Mouse (Mus musculus): Measurements from ENCODE around the gene Slc6a4. TPM values are rescaled to one million over a fixed set of nuclear protein-coding genes. Genes with fewer than 3 reads are reported as not detected.

The Slc6a4 gene
- total and polyA plus RNA-seq, 3 experiments = not detected

DNA sequence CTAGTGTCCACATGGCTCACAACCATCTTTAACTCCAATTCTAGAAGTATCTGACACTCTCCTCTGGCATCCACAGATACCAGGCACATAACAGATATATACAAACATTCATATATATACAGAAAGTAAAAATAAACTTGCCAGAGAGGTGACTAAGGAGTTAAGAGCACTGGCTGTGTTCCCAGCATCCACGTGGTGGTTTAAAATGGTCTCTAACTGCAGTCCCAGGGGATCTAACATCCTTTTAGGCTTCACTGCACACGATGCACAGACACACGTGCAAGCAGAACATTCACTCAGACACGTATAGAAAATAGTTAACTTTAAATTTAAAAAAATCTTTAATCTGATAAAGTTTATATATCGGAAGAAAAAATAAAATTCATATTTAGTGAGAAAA lies 63.5 kb downstream of the Slc6a4 start:
- H3K9me3 ChIP-seq (replicated peaks; ENCODE audit: insufficient read depth, low read length) = no peaks in the 10 kb centered on the region
- H3K79me2 ChIP-seq (ENCODE audit: control insufficient read depth, insufficient read depth, low read length, poor library complexity) = peaks cover 25% of the 10 kb centered on the region
- H3K27me3 ChIP-seq (ENCODE audit: control insufficient read depth in 1 of 2, insufficient read depth in 2 of 2, low read length in 2 of 2) = no peaks in the 10 kb centered on the region
- H3K36me3 ChIP-seq (ENCODE audit: control insufficient read depth in 1 of 2, insufficient read depth in 2 of 2, low read length in 2 of 2) = peaks cover 4 to 23% of the 10 kb centered on the region in 2 experiments; a peak in 3 of 4 replicates
- TF ChIP-seq HCFC1 (IDR thresholded peaks at IDR 0.05; ENCODE audit: low read depth, low read length) = no peak
- DNase-seq (ENCODE audit: low read depth, low spot score) = no peak
- peaks cover 3 to 7% of the 10 kb centered on the region in 2 experiments; a peak in 2 of 4 replicates for H3K4me1 ChIP-seq (ENCODE audit: control insufficient read depth in 1 of 2, insufficient read depth in 2 of 2, low read length in 2 of 2)
- no peak overlapping the region for H3K4me3 ChIP-seq (ENCODE audit: control insufficient read depth in 1 of 2, insufficient read depth in 1 of 2, low read depth in 2 of 2, low read length in 2 of 2)
- no peak overlapping the region for H3K27ac ChIP-seq (ENCODE audit: control insufficient read depth, low read depth, low read length)
- no peak overlapping the region for H3K9ac ChIP-seq (ENCODE audit: control insufficient read depth, low read depth, low read length, poor library complexity, severe bottlenecking)

DNA sequence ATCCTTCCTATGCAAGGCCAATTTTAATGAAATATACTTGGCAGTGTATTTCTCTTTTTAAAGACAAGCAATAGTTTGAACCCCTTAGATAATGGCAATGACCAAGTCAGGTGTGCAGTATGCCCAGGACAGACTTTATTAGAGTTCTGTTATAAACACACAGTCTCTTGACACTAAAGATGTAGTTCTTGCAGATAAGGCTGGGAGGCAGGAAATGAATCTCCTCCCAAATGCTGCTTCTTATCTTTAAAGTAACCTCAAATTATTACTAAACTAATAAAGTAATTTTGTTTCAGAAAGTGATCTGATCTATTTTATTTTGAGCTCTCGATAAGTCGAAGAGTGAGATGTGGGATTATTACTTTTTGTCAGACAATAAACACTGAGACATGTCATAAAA lies 65.0 kb downstream of the Slc6a4 start:
- Histone ChIP-seq H3K9ac (ENCODE audit: control insufficient read depth, low read depth, low read length, poor library complexity, severe bottlenecking) (no peak overlapping the region), H3K36me3 (ENCODE audit: control insufficient read depth in 1 of 2, insufficient read depth in 2 of 2, low read length in 2 of 2) (peaks cover 4 to 23% of the 10 kb centered on the region in 2 experiments), H3K27me3 (ENCODE audit: control insufficient read depth in 1 of 2, insufficient read depth in 2 of 2, low read length in 2 of 2) (no peaks in the 10 kb centered on the region), H3K79me2 (ENCODE audit: control insufficient read depth, insufficient read depth, low read length, poor library complexity) (peaks cover 24% of the 10 kb centered on the region), H3K4me1 (ENCODE audit: control insufficient read depth in 1 of 2, insufficient read depth in 2 of 2, low read length in 2 of 2) (peaks cover 3 to 7% of the 10 kb centered on the region in 2 experiments; a peak in 2 of 4 replicates), H3K4me3 (ENCODE audit: control insufficient read depth in 1 of 2, insufficient read depth in 1 of 2, low read depth in 2 of 2, low read length in 2 of 2) (no peak overlapping the region), H3K9me3 (replicated peaks; ENCODE audit: insufficient read depth, low read length) (no peaks in the 10 kb centered on the region), H3K27ac (ENCODE audit: control insufficient read depth, low read depth, low read length) (no peak overlapping the region)
- TF ChIP-seq EP300 (IDR thresholded peaks at IDR 0.05; ENCODE audit: low read depth in 1 of 2, low read length in 2 of 2) (peak; percentile 53 to 70; a peak in 3 of 4 replicates), MAZ (IDR thresholded peaks at IDR 0.05; ENCODE audit: low read depth, low read length) (no peak), TBP (IDR thresholded peaks at IDR 0.05; ENCODE audit: low read depth, low read length) (no peak), MYC (IDR thresholded peaks at IDR 0.05; ENCODE audit: low read depth, low read length) (no peak), NRF1 (IDR thresholded peaks at IDR 0.05; ENCODE audit: insufficient read depth, low read depth, low read length, poor library complexity, severe bottlenecking) (no peak), USF2 (IDR thresholded peaks at IDR 0.05; ENCODE audit: borderline replicate concordance in 1 of 2, insufficient read depth in 1 of 2, low read depth in 1 of 2, low read length in 2 of 2) (no peak), RCOR1 (IDR thresholded peaks at IDR 0.05; ENCODE audit: low read depth, low read length) (peak; percentile 84), ETS1 (IDR thresholded peaks at IDR 0.05; ENCODE audit: low read depth, low read length) (peak; percentile 32; the same call in 1 of the 2 replicates), GATA1 (IDR thresholded peaks at IDR 0.05; ENCODE audit: low read depth, low read length) (peak; percentile 80), ZMIZ1 (IDR thresholded peaks at IDR 0.05; ENCODE audit: low read depth, low read length) (no peak), UBTF (IDR thresholded peaks at IDR 0.05; ENCODE audit: borderline replicate concordance, insufficient read depth, low read depth, low read length) (no peak), GABPA (IDR thresholded peaks at IDR 0.05; ENCODE audit: low read depth, low read length) (no peak), MEF2A (IDR thresholded peaks at IDR 0.05; ENCODE audit: extremely low read depth, insufficient replicate concordance, low read depth, low read length, poor library complexity, severe bottlenecking) (no peak), ZKSCAN1 (IDR thresholded peaks at IDR 0.05; ENCODE audit: low read depth, low read length) (no peak), CHD1 (IDR thresholded peaks at IDR 0.05; ENCODE audit: low read depth, low read length) (no peak), JUND (IDR thresholded peaks at IDR 0.05; ENCODE audit: low read depth, low read length) (no peak), MXI1 (IDR thresholded peaks at IDR 0.05; ENCODE audit: low read depth, low read length) (no peak), HCFC1 (IDR thresholded peaks at IDR 0.05; ENCODE audit: low read depth, low read length) (no peak), POLR2AphosphoS5 (IDR thresholded peaks at IDR 0.05; ENCODE audit: borderline replicate concordance, low read depth, low read length) (no peak), BHLHE40 (IDR thresholded peaks at IDR 0.05; ENCODE audit: borderline replicate concordance, low read depth, low read length) (no peak), MAX (IDR thresholded peaks at IDR 0.05; ENCODE audit: low read length) (no peak), TCF12 (IDR thresholded peaks at IDR 0.05; ENCODE audit: low read depth, low read length) (0 out of 2 replicates have a peak, but pooled peaks have one; percentile 24)
- DNase-seq (ENCODE audit: low read depth, low spot score) = peak; percentile 39
